Mouse (Mus musculus) layer of hippocampus, postnatal 14 days (tissue): Measurements from ENCODE around the gene Elp4. TPM values are rescaled to one million over a fixed set of nuclear protein-coding genes. Genes with fewer than 3 reads are reported as not detected.

ENCODE experiments used
- DNase-seq, 2 experiments: peaks; one replicate each; pipeline ENCODE4 v3.0.0; 2021 to 2022; ENCODE audit warnings: low spot score in 2 of 2, mixed read lengths in 1 of 2
- total RNA-seq, 2 experiments: library from RNA; stranded (reverse); gene quantifications; 2 replicates each; pipeline ENCODE4 v1.2.3; 2021

Gene Elp4
- total RNA-seq, 2 experiments from 2014 or later: 19.6 to 20.9 TPM

- DNase-seq: no peak
These were observed 97.8 kb downstream of the Elp4 start for GRCm38 (mm10) chr2:105806571-105806970.

GRCm38 (mm10) chr2:105806047-105806446 is 98.3 kb downstream of the Elp4 start:
- no peak for DNase-seq

DNA sequence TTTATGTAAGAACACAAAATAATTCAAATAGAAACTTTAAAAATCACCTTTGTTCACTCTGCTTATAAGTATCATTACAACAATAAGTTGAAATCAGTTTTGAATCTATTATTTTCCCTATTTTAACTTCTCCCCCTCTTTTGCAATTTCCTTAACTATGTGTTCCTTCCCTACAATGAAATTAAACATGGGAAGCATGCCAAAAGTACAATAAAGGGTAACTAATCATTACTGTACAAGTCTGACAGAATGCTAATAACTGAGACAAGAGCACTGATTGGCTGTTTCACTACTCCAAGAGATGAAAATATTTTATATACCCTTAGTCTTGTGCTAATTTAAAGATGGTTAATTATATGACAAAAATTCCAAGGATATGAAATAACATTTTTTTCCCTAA is 99.2 kb downstream of the Elp4 start:
- DNase-seq: no peak

- DNase-seq: no peak
These were observed 99.9 kb downstream of the Elp4 start for GRCm38 (mm10) chr2:105804506-105804905.

DNA sequence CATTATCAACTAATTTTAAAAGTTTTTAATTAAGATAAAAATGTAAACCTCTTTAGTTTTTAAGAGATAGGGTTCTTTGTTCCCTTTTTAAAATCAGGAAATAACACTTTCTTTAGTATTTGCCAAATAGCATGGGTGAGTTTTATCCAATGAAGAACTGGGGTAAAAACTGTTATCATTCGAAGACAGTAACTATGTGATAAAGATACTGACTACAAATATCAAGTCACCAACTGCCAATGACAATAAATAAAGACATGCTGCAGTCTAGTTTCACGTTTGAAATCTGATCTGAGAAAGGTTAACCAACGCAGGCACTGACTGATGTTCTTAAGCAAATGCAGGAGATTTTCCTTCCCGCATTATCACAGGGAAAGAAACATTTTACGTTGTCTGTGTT is 100.9 kb downstream of the Elp4 start:
- DNase-seq: no peak

- DNase-seq: no peak
These were observed 101.5 kb downstream of the Elp4 start for GRCm38 (mm10) chr2:105802902-105803301.

DNA sequence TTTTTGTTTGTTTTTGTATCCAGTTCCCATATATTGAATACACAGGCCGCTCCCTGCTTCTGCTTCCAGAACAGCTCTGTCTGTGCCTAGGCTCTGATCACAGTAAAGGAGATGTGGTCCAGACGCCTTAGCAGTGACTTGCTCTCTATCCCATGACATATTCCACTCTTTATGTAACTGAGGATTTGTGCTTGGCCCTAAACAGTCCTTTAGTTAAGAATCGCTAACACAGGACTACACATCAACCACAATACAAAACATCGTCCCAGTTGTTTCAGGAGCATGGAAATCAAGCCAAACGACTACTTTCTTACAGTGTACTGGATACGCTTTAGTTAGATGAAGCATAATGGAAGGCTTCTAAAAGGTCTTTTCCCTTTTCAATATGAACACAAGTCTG is 102.8 kb downstream of the Elp4 start:
- DNase-seq: no peak

- DNase-seq: peak; percentile 21 to 71
These were observed 103.7 kb downstream of the Elp4 start for GRCm38 (mm10) chr2:105800694-105801093.

GRCm38 (mm10) chr2:105799840-105800239 is 104.5 kb downstream of the Elp4 start:
- DNase-seq: peak; percentile 13 to 36

DNA sequence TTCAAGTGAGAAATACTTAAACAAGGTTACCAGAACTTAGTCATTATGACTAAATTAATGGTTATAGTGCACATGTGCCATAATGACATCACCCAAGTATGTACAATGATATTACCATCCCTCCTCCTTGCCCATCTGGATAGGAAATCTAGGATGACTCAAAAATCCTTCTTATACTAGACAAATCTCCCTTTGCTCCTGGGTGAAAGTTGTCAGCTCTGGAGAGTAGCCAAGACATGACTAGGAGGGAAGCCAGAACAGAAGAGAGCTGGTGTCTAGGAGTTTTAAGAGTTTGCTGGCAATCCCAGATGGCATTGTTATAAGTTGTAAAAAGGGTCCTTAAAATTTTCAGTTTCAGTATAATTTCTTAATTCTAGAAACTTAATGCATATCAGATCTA is 106.5 kb downstream of the Elp4 start:
- DNase-seq: no peak

DNA sequence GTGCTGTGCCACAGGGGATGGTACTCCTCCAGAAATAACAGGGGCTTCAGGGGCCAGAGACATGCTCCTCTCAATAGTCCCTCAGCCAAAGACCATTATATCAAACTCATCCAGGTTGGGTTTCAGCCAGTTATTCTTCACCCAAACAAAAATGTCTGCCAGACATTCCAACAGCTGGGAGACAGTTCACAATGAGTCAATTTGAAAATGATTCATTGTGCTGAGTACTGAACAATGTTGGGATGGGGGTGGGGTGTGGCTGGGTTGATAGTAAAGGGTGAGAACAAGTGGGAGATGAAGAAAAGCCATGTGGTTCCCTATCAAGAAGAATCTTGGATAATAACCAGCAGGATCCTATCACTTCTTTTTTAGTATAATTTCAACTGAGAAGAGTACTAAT is 108.3 kb downstream of the Elp4 start:
- no peak for DNase-seq

GRCm38 (mm10) chr2:105792339-105793120 is 111.8 kb downstream of the Elp4 start:
- no peak for DNase-seq

- DNase-seq: no peak
These were observed 114.4 kb downstream of the Elp4 start for GRCm38 (mm10) chr2:105789936-105790335.

- no peak for DNase-seq
These were observed 116.6 kb downstream of the Elp4 start for GRCm38 (mm10) chr2:105787726-105788125.

GRCm38 (mm10) chr2:105786986-105787385 is 117.4 kb downstream of the Elp4 start:
- DNase-seq: no peak

- no peak for DNase-seq
These were observed 121.5 kb downstream of the Elp4 start for GRCm38 (mm10) chr2:105782885-105783284.

- DNase-seq: no peak
These were observed 123.6 kb downstream of the Elp4 start for GRCm38 (mm10) chr2:105780739-105781138.

DNA sequence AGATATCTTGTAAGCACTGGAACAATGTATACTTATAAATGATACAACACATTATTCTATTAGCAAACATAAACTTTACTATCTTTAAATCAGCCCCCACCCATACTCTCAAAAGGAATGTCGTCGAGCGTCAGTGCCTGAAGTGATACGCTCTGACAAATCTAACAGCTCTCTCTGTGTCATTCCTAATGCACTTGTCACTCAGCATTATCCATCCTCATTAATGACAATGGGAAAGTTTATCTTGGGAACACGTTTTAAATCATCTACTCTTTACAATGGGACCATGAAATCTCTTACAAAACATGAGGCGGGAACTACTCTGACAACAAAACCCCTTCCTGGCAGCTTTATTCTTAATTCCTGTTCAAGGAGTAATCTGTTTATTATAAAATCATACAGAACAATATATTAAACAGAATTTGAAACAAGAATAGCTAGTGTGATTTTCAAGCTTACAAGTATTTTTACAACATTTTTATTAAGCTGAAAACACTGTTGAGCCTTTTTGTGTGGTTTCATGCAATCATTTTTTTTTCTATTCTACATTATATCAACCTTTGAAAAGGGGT is 125.0 kb downstream of the Elp4 start:
- DNase-seq: no peak

DNA sequence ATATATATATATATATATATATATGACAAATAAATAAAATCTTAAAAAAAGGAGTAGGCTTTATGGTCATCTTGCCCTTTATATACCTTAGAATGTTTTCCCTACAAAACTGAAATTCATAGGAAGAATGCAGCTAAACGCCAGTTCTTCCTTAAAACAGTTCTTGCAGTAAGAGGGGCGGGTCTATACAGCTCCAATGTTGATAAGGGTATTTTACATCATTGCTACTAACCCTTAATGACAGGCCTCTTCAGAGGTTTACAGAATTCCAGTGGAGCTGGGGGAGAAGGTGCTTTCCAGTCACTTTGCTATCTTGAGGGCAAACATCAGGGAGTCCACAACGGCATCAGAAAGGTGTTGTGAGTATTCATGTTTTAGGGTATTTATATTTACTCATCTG is 133.1 kb downstream of the Elp4 start:
- no peak for DNase-seq

DNA sequence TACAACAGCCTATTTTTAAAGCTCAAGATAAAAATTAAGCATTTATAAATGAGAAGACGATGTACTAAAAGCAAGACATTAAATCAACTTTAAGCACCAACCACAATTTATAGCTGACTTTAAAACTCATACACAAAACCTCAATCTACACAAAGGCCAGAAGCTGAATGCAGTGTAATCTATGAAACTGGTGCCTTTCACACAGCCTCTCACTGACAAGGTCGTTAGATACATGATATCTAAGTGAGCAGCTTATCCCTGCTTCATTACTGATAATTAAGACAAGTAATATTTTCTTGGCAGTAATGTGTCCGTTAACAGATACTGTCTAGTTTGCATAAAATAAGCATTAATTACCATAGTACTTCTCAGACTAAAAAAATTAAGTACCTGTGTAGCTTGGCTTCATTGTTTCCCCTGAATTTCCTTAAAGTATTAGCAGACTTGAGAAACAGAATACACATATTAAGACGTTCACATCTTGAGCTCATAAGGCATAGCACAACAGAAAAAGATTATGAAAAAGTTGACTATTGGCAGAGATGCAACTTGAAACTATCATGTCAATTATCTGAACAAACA is 134.5 kb downstream of the Elp4 start:
- DNase-seq: no peak

- DNase-seq: no peak
These were observed 150.9 kb downstream of the Elp4 start for GRCm38 (mm10) chr2:105753512-105753911.

DNA sequence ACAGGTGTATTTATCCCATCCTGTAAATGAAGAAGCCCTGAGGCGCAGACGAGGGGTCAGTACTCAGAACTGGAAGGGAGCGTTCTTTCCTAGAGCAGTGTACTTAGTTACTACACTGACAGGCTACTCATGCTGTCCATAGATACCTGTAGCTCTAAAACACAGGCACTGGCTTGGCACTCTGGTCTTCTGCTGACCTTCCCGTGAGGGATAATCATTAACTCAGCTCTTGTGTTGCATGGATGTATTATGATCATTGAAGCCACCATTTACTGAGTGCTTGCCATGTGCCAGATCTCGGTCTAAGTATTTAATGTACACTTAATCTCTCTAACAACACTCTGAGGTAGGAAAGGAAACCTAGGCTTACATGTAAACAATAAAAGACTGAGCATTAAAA is 155.3 kb downstream of the Elp4 start:
- DNase-seq: no peak

- no peak for DNase-seq
These were observed 157.5 kb downstream of the Elp4 start for GRCm38 (mm10) chr2:105746896-105747295.
